Mouse (Mus musculus) heart, embryonic 11.5 days (tissue): Measurements from ENCODE around the gene Parp14. TPM values are rescaled to one million over a fixed set of nuclear protein-coding genes. Genes with fewer than 3 reads are reported as not detected.

Experiments
- ATAC-seq: fragments of 200-750 bp; cut with Nextera tagmentation; replicated peaks from 2 replicates; pipeline ENCODE4 v1.8.0; 2017; ENCODE audit warnings: moderate library complexity; ENCODE audit not compliant: insufficient number of reproducible peaks, low FRiP score, low TSS enrichment
- H3K27ac ChIP-seq: fragments of 300-500 bp; sonication (generic); 2 replicates; pipeline ENCODE4 v1.5.1; 2014; ENCODE audit warnings: mild to moderate bottlenecking, low read depth, low read length
- H3K27me3 ChIP-seq: fragments of 300-500 bp; sonication (generic); 2 replicates; pipeline ENCODE4 v1.6.1; 2014; ENCODE audit warnings: mild to moderate bottlenecking, low read length, mixed read lengths; ENCODE audit not compliant: control insufficient read depth, insufficient read depth
- H3K36me3 ChIP-seq: fragments of 300-500 bp; sonication (generic); 2 replicates; pipeline ENCODE4 v1.6.1; 2014; ENCODE audit warnings: mild to moderate bottlenecking, low read length, moderate library complexity, mixed read lengths; ENCODE audit not compliant: control insufficient read depth, insufficient read depth
- H3K4me1 ChIP-seq: fragments of 300-500 bp; sonication (generic); 2 replicates; pipeline ENCODE4 v1.6.1; 2014; ENCODE audit warnings: low read length; ENCODE audit not compliant: control insufficient read depth, insufficient read depth
- H3K4me2 ChIP-seq: fragments of 300-500 bp; sonication (generic); 2 replicates; pipeline ENCODE4 v1.6.1; 2014; ENCODE audit warnings: mild to moderate bottlenecking, moderate library complexity
- H3K4me3 ChIP-seq: fragments of 300-500 bp; sonication (generic); 2 replicates; pipeline ENCODE4 v1.5.1; 2014; ENCODE audit warnings: low read depth, low read length
- H3K9ac ChIP-seq: fragments of 300-500 bp; sonication (generic); 2 replicates; pipeline ENCODE4 v1.6.1; 2014; ENCODE audit warnings: mild to moderate bottlenecking, low read depth, low read length, moderate library complexity
- H3K9me3 ChIP-seq: fragments of 300-500 bp; sonication (generic); replicated peaks from 2 replicates; pipeline ENCODE4 v1.6.1; 2016; ENCODE audit warnings: low read length; ENCODE audit not compliant: control insufficient read depth
- WGBS: fragments of 180-500 bp; shearing (Covaris S2); extraction: QIAGEN DNeasy Blood & Tissue Kit; methylation state at CpG from one replicate; pipeline ENCODE4 v1.1.7; 2014; ENCODE audit not compliant: insufficient replicate concordance; 5-methylcytosine and 5-hydroxymethylcytosine counted together
- polyA plus RNA-seq: library from polyadenylated mRNA; unstranded; fragments of >200 nt; fragmentation: Nextera tagmentation; extraction: Ambion mirVana; gene quantifications from 2 replicates; pipeline ENCODE4 v1.2.1, GENCODE M21; 2014

Parp14 gene
- 0.29 and 0.35 TPM in 2 replicates for polyA plus RNA-seq

DNA sequence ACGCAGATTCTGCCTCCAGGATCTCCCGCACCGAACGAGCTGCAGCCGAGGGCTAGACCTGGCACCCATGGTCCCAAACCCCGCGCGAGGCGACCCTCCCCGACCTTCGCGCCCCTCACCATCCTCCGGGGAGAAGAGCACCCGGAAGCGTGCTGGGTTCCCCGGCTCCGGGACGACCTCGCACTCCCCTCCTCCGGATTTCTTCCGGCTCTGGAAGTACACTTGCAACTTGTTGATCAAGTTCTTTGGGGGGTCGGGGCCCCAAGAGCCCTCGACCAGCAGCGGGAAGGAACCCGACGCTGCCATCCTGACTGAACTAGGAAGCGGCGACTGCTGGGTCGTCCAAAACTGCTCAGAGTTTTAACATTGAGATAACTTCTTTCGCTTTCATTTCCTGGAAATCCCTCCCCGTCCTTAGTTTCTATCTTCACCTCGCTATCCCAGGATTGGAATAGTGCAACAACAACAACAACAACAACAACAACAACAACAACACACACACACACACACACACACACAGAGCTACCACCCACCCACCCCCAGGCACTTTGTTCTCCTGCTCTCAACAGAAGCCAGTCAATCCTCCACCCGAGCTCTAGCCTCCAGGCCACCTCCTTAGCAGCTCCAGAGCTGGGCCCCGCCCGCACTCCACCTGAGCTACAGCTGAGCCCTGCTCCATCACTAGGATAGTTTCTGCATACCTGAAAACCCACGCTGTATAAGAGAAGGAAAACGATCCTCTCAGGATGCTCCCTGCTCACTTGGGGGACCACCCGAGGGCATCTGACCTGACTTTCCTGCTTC, at the start of gene Parp14:
Gene Parp14 (minus strand): TSS at position 497 of the 804 bp plus-strand sequence.
- ATAC-seq = 0 out of 2 replicates have a peak, but pooled peaks have one; percentile 46
- WGBS = 2% methylated on average over 38 of the region's 38 CpGs
- H3K27ac ChIP-seq = no peak within 1 kb of the TSS

GRCm38 (mm10) chr16:35918721-35919543, 47.6 kb upstream of the Parp14 start:
- Histone ChIP-seq H3K4me1 (no peaks in the 10 kb centered on the region), H3K36me3 (no peaks in the 10 kb centered on the region), H3K27me3 (no peaks in the 10 kb centered on the region), H3K9ac (no peak overlapping the region), H3K9me3 (no peaks in the 10 kb centered on the region), H3K4me3 (no peak overlapping the region), H3K27ac (no peak overlapping the region), H3K4me2 (no peak overlapping the region)
- 78% methylated on average over 6 of the region's 6 CpGs for WGBS
- ATAC-seq = no peak

More for the DNA sequence above, at the start of gene Parp14:
- no peaks in the 10 kb centered on the region for H3K9me3 ChIP-seq
- peak within 1 kb of the TSS; percentile 79 for H3K4me3 ChIP-seq
- H3K4me1 ChIP-seq = peaks cover 4% of the 10 kb centered on the region; the same call in 1 of the 2 replicates
- no peaks in the 10 kb centered on the region for H3K36me3 ChIP-seq
- H3K9ac ChIP-seq = peak within 1 kb of the TSS; percentile 77
- peaks cover 25% of the 10 kb centered on the region for H3K27me3 ChIP-seq
- peak within 1 kb of the TSS; percentile 96 for H3K4me2 ChIP-seq

GRCm38 (mm10) chr16:35914301-35914700, 43.0 kb upstream of the Parp14 start:
- Histone ChIP-seq H3K4me2 (no peak overlapping the region), H3K4me3 (no peak overlapping the region), H3K4me1 (no peaks in the 10 kb centered on the region), H3K27ac (no peak overlapping the region), H3K36me3 (no peaks in the 10 kb centered on the region), H3K9ac (no peak overlapping the region), H3K9me3 (no peaks in the 10 kb centered on the region), H3K27me3 (no peaks in the 10 kb centered on the region)
- WGBS = 63% methylated on average over 5 of the region's 5 CpGs
- ATAC-seq = no peak

GRCm38 (mm10) chr16:35913526-35913925, 42.2 kb upstream of the Parp14 start:
- Histone ChIP-seq H3K4me1 (no peaks in the 10 kb centered on the region), H3K4me3 (no peak overlapping the region), H3K27me3 (no peaks in the 10 kb centered on the region), H3K27ac (no peak overlapping the region), H3K9me3 (no peaks in the 10 kb centered on the region), H3K4me2 (no peak overlapping the region), H3K36me3 (no peaks in the 10 kb centered on the region), H3K9ac (no peak overlapping the region)
- WGBS = 58% methylated on average over 1 of the region's 1 CpGs
- ATAC-seq = no peak

- H3K27me3 ChIP-seq = no peaks in the 10 kb centered on the region
- no peak overlapping the region for H3K4me2 ChIP-seq
- no peak for ATAC-seq
- no peak overlapping the region for H3K4me3 ChIP-seq
- H3K36me3 ChIP-seq = no peaks in the 10 kb centered on the region
- no peaks in the 10 kb centered on the region for H3K4me1 ChIP-seq
- WGBS = 48% methylated on average over 3 of the region's 3 CpGs
- H3K9me3 ChIP-seq = no peaks in the 10 kb centered on the region
- no peak overlapping the region for H3K27ac ChIP-seq
- H3K9ac ChIP-seq = no peak overlapping the region
Measured at GRCm38 (mm10) chr16:35911449-35911848, 40.1 kb upstream of the Parp14 start.

- H3K9ac ChIP-seq = no peak overlapping the region
- H3K4me2 ChIP-seq = no peak overlapping the region
- H3K27ac ChIP-seq = no peak overlapping the region
- no peak overlapping the region for H3K4me3 ChIP-seq
- no peak for ATAC-seq
- 56% methylated on average over 4 of the region's 4 CpGs for WGBS
- no peaks in the 10 kb centered on the region for H3K9me3 ChIP-seq
- no peaks in the 10 kb centered on the region for H3K4me1 ChIP-seq
- no peaks in the 10 kb centered on the region for H3K36me3 ChIP-seq
- no peaks in the 10 kb centered on the region for H3K27me3 ChIP-seq
Measured at GRCm38 (mm10) chr16:35907432-35908201, 36.3 kb upstream of the Parp14 start.

DNA sequence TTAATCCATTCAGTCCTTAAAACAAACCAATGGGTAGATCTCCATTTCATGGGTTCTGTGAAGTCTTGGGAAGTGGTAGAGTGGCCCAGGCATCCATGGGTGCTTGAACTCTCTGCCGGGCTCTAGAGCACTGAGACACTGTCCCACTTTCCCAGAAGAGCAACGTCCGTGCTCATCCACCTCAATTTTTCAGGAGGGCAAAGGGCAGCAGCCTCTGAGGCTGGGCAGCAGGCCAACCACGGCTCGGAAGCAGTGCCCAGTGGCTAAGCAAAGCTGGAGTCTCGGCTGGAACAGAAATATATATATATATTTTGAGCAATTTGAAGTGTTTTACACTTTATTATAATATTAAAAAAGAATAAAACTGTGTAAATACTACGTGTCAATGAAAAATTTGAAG, 35.5 kb upstream of the Parp14 start:
- 82% methylated on average over 7 of the region's 7 CpGs for WGBS
- Histone ChIP-seq H3K4me2 (no peak overlapping the region), H3K27me3 (no peaks in the 10 kb centered on the region), H3K9ac (no peak overlapping the region), H3K4me3 (no peak overlapping the region), H3K4me1 (no peaks in the 10 kb centered on the region), H3K27ac (no peak overlapping the region), H3K36me3 (no peaks in the 10 kb centered on the region), H3K9me3 (no peaks in the 10 kb centered on the region)
- ATAC-seq = no peak

DNA sequence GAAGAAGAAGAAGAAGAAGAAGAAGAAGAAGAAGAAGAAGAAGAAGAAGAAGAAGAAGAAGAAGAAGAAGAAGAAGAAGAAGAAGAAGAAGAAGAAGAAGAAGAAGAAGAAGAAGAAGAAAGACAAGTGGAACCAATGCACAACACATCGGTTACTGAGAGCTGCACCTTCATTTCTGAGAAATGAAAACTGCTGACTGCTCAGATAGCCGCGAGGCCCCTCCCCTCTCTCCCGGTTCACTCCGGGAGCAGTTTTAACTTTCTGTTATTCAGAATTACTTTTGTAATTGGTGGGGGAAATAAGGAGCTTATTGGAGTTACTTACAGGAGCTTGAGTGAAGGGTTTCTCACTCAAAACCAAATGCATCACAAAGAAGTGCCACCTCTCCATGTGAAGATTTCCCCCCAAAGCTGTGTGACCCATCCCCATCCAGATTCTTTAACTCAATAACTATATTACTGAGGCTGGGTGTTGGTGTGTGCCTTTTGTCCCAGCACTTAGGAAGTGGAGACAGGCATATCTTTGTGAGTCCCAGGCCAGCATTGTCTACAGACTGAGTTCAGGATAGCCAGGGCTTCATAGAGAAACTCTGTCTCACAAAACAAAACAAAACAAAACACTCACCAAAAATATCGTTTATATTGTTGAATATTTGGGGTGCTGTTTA, 34.6 kb upstream of the Parp14 start:
- H3K4me2 ChIP-seq = no peak overlapping the region
- no peaks in the 10 kb centered on the region for H3K4me1 ChIP-seq
- 74% methylated on average over 6 of the region's 6 CpGs for WGBS
- H3K27me3 ChIP-seq = no peaks in the 10 kb centered on the region
- ATAC-seq = no peak
- H3K9ac ChIP-seq = no peak overlapping the region
- H3K9me3 ChIP-seq = no peaks in the 10 kb centered on the region
- H3K36me3 ChIP-seq = no peaks in the 10 kb centered on the region
- H3K27ac ChIP-seq = no peak overlapping the region
- H3K4me3 ChIP-seq = no peak overlapping the region
